Mouse (Mus musculus): ENCODE results near the gene Slc6a21. TPM values are rescaled to one million over a fixed set of nuclear protein-coding genes. Genes with fewer than 3 reads are reported as not detected.
A peak's percentile ranks its signal among the peaks of the same experiment; 100 is the strongest.

The Slc6a21 gene
- polyA plus RNA-seq, 1 experiment: not detected

- H3K27me3 ChIP-seq (ENCODE audit: control insufficient read depth, insufficient read depth, low read length): no peaks in the 10 kb centered on the region
- peak overlapping the region; percentile 91 for H3K27ac ChIP-seq (ENCODE audit: insufficient read depth, low read depth, low read length)
- WGBS: 3% methylated on average over 22 of the region's 22 CpGs
- peaks cover 19% of the 10 kb centered on the region for H3K36me3 ChIP-seq (ENCODE audit: control insufficient read depth, insufficient read depth, low read length)
- peaks cover 16% of the 10 kb centered on the region for H3K4me1 ChIP-seq (ENCODE audit: control insufficient read depth, insufficient read depth, insufficient read length, low read length)
- no peak for TF ChIP-seq CTCF (IDR thresholded peaks at IDR 0.05; ENCODE audit: extremely low read depth, insufficient read length, insufficient replicate concordance, low read depth, low read length)
- peak; percentile 25; the same call in 1 of the 2 replicates for TF ChIP-seq POLR2A (IDR thresholded peaks at IDR 0.05; ENCODE audit: low read depth, low read length)
- peak overlapping the region; percentile 91 for H3K4me3 ChIP-seq (ENCODE audit: low read depth, low read length)
Observed at GRCm38 (mm10) chr7:45332685-45333425, 55.5 kb downstream of the Slc6a21 start.

- H3K27me3 ChIP-seq (ENCODE audit: control insufficient read depth, insufficient read depth, low read length): no peaks in the 10 kb centered on the region
- H3K4me3 ChIP-seq (ENCODE audit: low read depth, low read length): peak within 1 kb of the TSS; percentile 91
- TF ChIP-seq CTCF (IDR thresholded peaks at IDR 0.05; ENCODE audit: extremely low read depth, insufficient read length, insufficient replicate concordance, low read depth, low read length) (no peak), POLR2A (IDR thresholded peaks at IDR 0.05; ENCODE audit: low read depth, low read length) (peak; percentile 91)
- H3K27ac ChIP-seq (ENCODE audit: insufficient read depth, low read depth, low read length): peak within 1 kb of the TSS; percentile 91
- H3K36me3 ChIP-seq (ENCODE audit: control insufficient read depth, insufficient read depth, low read length): peaks cover 18% of the 10 kb centered on the region
- under 1% methylated on average over 38 of the region's 38 CpGs for WGBS
- peaks cover 22% of the 10 kb centered on the region for H3K4me1 ChIP-seq (ENCODE audit: control insufficient read depth, insufficient read depth, insufficient read length, low read length)
Observed at GRCm38 (mm10) chr7:45333431-45333982, 56.2 kb downstream of the Slc6a21 start, which contains the start of gene Trpm4. TSS of gene Trpm4 (minus strand) at chr7:45333780.

GRCm38 (mm10) chr7:45334605-45335004 is 57.3 kb downstream of the Slc6a21 start:
- Histone ChIP-seq H3K4me3 (ENCODE audit: low read depth, low read length) (no peak overlapping the region), H3K4me1 (ENCODE audit: control insufficient read depth, insufficient read depth, insufficient read length, low read length) (peaks cover 28% of the 10 kb centered on the region), H3K27me3 (ENCODE audit: control insufficient read depth, insufficient read depth, low read length) (no peaks in the 10 kb centered on the region), H3K27ac (ENCODE audit: insufficient read depth, low read depth, low read length) (no peak overlapping the region), H3K36me3 (ENCODE audit: control insufficient read depth, insufficient read depth, low read length) (peaks cover 14% of the 10 kb centered on the region)
- TF ChIP-seq CTCF (IDR thresholded peaks at IDR 0.05; ENCODE audit: extremely low read depth, insufficient read length, insufficient replicate concordance, low read depth, low read length) (no peak), POLR2A (IDR thresholded peaks at IDR 0.05; ENCODE audit: low read depth, low read length) (no peak)
- WGBS: 60% methylated on average over 3 of the region's 3 CpGs

GRCm38 (mm10) chr7:45335056-45335455 is 57.7 kb downstream of the Slc6a21 start, which contains the start of gene Hrc:
TSS of gene Hrc (plus strand) at chr7:45335290.
- Histone ChIP-seq H3K27me3 (ENCODE audit: control insufficient read depth, insufficient read depth, low read length) (no peaks in the 10 kb centered on the region), H3K36me3 (ENCODE audit: control insufficient read depth, insufficient read depth, low read length) (peaks cover 12% of the 10 kb centered on the region), H3K27ac (ENCODE audit: insufficient read depth, low read depth, low read length) (no peak within 1 kb of the TSS), H3K4me1 (ENCODE audit: control insufficient read depth, insufficient read depth, insufficient read length, low read length) (peaks cover 31% of the 10 kb centered on the region), H3K4me3 (ENCODE audit: low read depth, low read length) (no peak within 1 kb of the TSS)
- 71% methylated on average over 5 of the region's 5 CpGs for WGBS
- TF ChIP-seq CTCF (IDR thresholded peaks at IDR 0.05; ENCODE audit: extremely low read depth, insufficient read length, insufficient replicate concordance, low read depth, low read length): no peak
- TF ChIP-seq POLR2A (IDR thresholded peaks at IDR 0.05; ENCODE audit: low read depth, low read length): no peak

- H3K27ac ChIP-seq (ENCODE audit: insufficient read depth, low read depth, low read length): no peak overlapping the region
- WGBS: 93% methylated on average over 4 of the region's 4 CpGs
- H3K36me3 ChIP-seq (ENCODE audit: control insufficient read depth, insufficient read depth, low read length): peaks cover 5% of the 10 kb centered on the region; the same call in 1 of the 2 replicates
- TF ChIP-seq CTCF (IDR thresholded peaks at IDR 0.05; ENCODE audit: extremely low read depth, insufficient read length, insufficient replicate concordance, low read depth, low read length) (no peak), POLR2A (IDR thresholded peaks at IDR 0.05; ENCODE audit: low read depth, low read length) (no peak)
- H3K27me3 ChIP-seq (ENCODE audit: control insufficient read depth, insufficient read depth, low read length): no peaks in the 10 kb centered on the region
- no peak overlapping the region for H3K4me3 ChIP-seq (ENCODE audit: low read depth, low read length)
- peaks cover 39% of the 10 kb centered on the region for H3K4me1 ChIP-seq (ENCODE audit: control insufficient read depth, insufficient read depth, insufficient read length, low read length)
Observed at GRCm38 (mm10) chr7:45336319-45336718, 59.0 kb downstream of the Slc6a21 start.

GRCm38 (mm10) chr7:45337469-45337868 is 60.2 kb downstream of the Slc6a21 start:
- 24% methylated on average over 4 of the region's 4 CpGs for WGBS
- H3K27me3 ChIP-seq (ENCODE audit: control insufficient read depth, insufficient read depth, low read length): no peaks in the 10 kb centered on the region
- H3K4me3 ChIP-seq (ENCODE audit: low read depth, low read length): no peak overlapping the region
- TF ChIP-seq POLR2A (IDR thresholded peaks at IDR 0.05; ENCODE audit: low read depth, low read length) (no peak), CTCF (IDR thresholded peaks at IDR 0.05; ENCODE audit: extremely low read depth, insufficient read length, insufficient replicate concordance, low read depth, low read length) (no peak)
- H3K27ac ChIP-seq (ENCODE audit: insufficient read depth, low read depth, low read length): no peak overlapping the region
- peaks cover 31% of the 10 kb centered on the region for H3K4me1 ChIP-seq (ENCODE audit: control insufficient read depth, insufficient read depth, insufficient read length, low read length)
- no peaks in the 10 kb centered on the region for H3K36me3 ChIP-seq (ENCODE audit: control insufficient read depth, insufficient read depth, low read length)

Data from small intestine, adult 2 months (tissue).